Mouse (Mus musculus): ENCODE measurements at regions not wholly inside any gene's neighbourhood (a gene's known extent, or its start where the extent isn't known, plus 50 kb on each side); places are given as distances from the start of the nearest gene placed in this dataset.
A peak's percentile ranks its signal among the peaks of the same experiment; 100 is the strongest.

DNA sequence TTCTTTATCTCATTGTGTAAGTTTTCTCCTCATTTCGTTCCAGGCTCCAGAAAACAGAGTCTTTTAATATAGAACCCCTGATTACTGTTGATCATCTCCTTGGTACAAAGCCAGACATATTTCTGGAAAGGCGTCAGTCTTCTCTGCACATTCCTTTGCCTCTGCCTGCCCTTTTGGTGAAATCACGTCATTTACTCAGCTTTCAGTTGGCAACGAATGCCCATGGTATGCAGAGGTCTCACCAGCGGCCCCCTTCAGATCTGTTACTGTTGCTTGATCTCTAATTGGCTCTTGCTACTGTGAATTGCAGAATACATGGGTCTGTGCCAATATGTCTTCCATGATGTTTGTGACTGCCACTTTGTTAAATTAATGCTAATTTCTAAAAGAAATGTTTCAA is 412.0 kb upstream of the Pitx2 start:
- DNase-seq (ENCODE audit: low spot score): no peak
- Histone ChIP-seq H3K4me2 (replicated peaks; ENCODE audit: low read depth, low read length, severe bottlenecking) (no peak overlapping the region), H3K27ac (replicated peaks; ENCODE audit: low read depth, low read length) (no peak overlapping the region), H3K4me3 (replicated peaks; ENCODE audit: low read length) (no peak overlapping the region), H3K4me1 (ENCODE audit: control insufficient read depth, insufficient read depth, low read length) (no peaks in the 10 kb centered on the region), H3K9me3 (ENCODE audit: control insufficient read depth, low read length) (no peaks in the 10 kb centered on the region), H3K9ac (ENCODE audit: low read depth, low read length, severe bottlenecking) (no peak overlapping the region), H3K27me3 (ENCODE audit: control insufficient read depth, insufficient read depth, low read length) (no peaks in the 10 kb centered on the region), H3K36me3 (ENCODE audit: control insufficient read depth, insufficient read depth, low read length) (no peaks in the 10 kb centered on the region)
- no peak for TF ChIP-seq POLR2A (IDR thresholded peaks at IDR 0.05; ENCODE audit: borderline replicate concordance, extremely low read depth, insufficient read depth, insufficient read length)
- WGBS: 68% methylated on average over 5 of the region's 5 CpGs
- ATAC-seq (ENCODE audit: low FRiP score, low read depth): no peak

DNA sequence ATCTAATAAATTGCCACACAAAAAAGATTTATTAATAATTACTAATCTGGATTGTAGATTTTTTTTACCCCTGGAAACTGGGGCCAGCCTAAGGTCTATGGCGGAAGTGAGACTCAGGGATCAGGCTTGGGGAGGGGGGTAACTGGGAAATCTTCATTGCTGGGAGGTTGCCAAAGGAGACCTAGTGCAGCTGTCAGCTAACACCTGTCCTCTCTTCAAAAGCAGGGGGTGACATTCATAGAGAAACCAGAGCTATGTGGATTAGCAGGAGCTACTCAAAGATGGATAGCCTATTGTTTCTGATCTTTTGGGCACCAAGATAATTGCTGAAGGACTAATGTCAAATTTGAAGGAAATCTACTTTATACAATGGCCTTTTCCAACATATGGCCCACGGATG is 403.7 kb upstream of the Pitx2 start:
- H3K9ac ChIP-seq (ENCODE audit: low read depth, low read length, severe bottlenecking): no peak overlapping the region
- H3K4me1 ChIP-seq (ENCODE audit: control insufficient read depth, insufficient read depth, low read length): no peaks in the 10 kb centered on the region
- ATAC-seq (ENCODE audit: low FRiP score, low read depth) (0 out of 2 replicates have a peak, but pooled peaks have one; percentile 34), DNase-seq (ENCODE audit: low spot score) (peak; percentile 16)
- WGBS: 82% methylated on average over 2 of the region's 2 CpGs
- TF ChIP-seq POLR2A (IDR thresholded peaks at IDR 0.05; ENCODE audit: borderline replicate concordance, extremely low read depth, insufficient read depth, insufficient read length): no peak
- H3K9me3 ChIP-seq (ENCODE audit: control insufficient read depth, low read length): no peaks in the 10 kb centered on the region
- H3K4me3 ChIP-seq (replicated peaks; ENCODE audit: low read length): no peak overlapping the region
- H3K27ac ChIP-seq (replicated peaks; ENCODE audit: low read depth, low read length): no peak overlapping the region
- H3K4me2 ChIP-seq (replicated peaks; ENCODE audit: low read depth, low read length, severe bottlenecking): no peak overlapping the region
- no peaks in the 10 kb centered on the region for H3K36me3 ChIP-seq (ENCODE audit: control insufficient read depth, insufficient read depth, low read length)
- no peaks in the 10 kb centered on the region for H3K27me3 ChIP-seq (ENCODE audit: control insufficient read depth, insufficient read depth, low read length)

- no peak for ATAC-seq (ENCODE audit: low FRiP score, low read depth)
- no peaks in the 10 kb centered on the region for H3K9me3 ChIP-seq (ENCODE audit: control insufficient read depth, low read length)
- no peak overlapping the region for H3K9ac ChIP-seq (ENCODE audit: low read depth, low read length, severe bottlenecking)
Measured at GRCm38 (mm10) chr3:128797829-128798228, 401.8 kb upstream of the Pitx2 start.

GRCm38 (mm10) chr3:128829371-128830160 is 370.1 kb upstream of the Pitx2 start:
- no peak for DNase-seq (ENCODE audit: low spot score)
- no peak overlapping the region for H3K9ac ChIP-seq (ENCODE audit: low read depth, low read length, severe bottlenecking)
- H3K4me1 ChIP-seq (ENCODE audit: control insufficient read depth, insufficient read depth, low read length): no peaks in the 10 kb centered on the region
- no peaks in the 10 kb centered on the region for H3K9me3 ChIP-seq (ENCODE audit: control insufficient read depth, low read length)
- no peaks in the 10 kb centered on the region for H3K36me3 ChIP-seq (ENCODE audit: control insufficient read depth, insufficient read depth, low read length)
- 67% methylated on average over 12 of the region's 12 CpGs for WGBS
- no peak overlapping the region for H3K27ac ChIP-seq (replicated peaks; ENCODE audit: low read depth, low read length)
- H3K4me2 ChIP-seq (replicated peaks; ENCODE audit: low read depth, low read length, severe bottlenecking): no peak overlapping the region
- no peak; the same call in 1 of the 2 replicates for ATAC-seq (ENCODE audit: low FRiP score, low read depth)
- no peak for TF ChIP-seq POLR2A (IDR thresholded peaks at IDR 0.05; ENCODE audit: borderline replicate concordance, extremely low read depth, insufficient read depth, insufficient read length)
- no peaks in the 10 kb centered on the region for H3K27me3 ChIP-seq (ENCODE audit: control insufficient read depth, insufficient read depth, low read length)
- H3K4me3 ChIP-seq (replicated peaks; ENCODE audit: low read length): no peak overlapping the region

More at GRCm38 (mm10) chr3:128797829-128798228, 401.8 kb upstream of the Pitx2 start:
- Histone ChIP-seq H3K36me3 (ENCODE audit: control insufficient read depth, insufficient read depth, low read length) (no peaks in the 10 kb centered on the region), H3K4me3 (replicated peaks; ENCODE audit: low read length) (no peak overlapping the region), H3K27ac (replicated peaks; ENCODE audit: low read depth, low read length) (no peak overlapping the region), H3K4me1 (ENCODE audit: control insufficient read depth, insufficient read depth, low read length) (no peaks in the 10 kb centered on the region), H3K4me2 (replicated peaks; ENCODE audit: low read depth, low read length, severe bottlenecking) (no peak overlapping the region), H3K27me3 (ENCODE audit: control insufficient read depth, insufficient read depth, low read length) (no peaks in the 10 kb centered on the region)
- peak; percentile 27 for DNase-seq (ENCODE audit: low spot score)
- WGBS: 73% methylated on average over 1 of the region's 1 CpGs
- TF ChIP-seq POLR2A (IDR thresholded peaks at IDR 0.05; ENCODE audit: borderline replicate concordance, extremely low read depth, insufficient read depth, insufficient read length): no peak

- no peaks in the 10 kb centered on the region for H3K27me3 ChIP-seq (ENCODE audit: control insufficient read depth, insufficient read depth, low read length)
- TF ChIP-seq POLR2A (IDR thresholded peaks at IDR 0.05; ENCODE audit: borderline replicate concordance, extremely low read depth, insufficient read depth, insufficient read length): no peak
- WGBS: 83% methylated on average over 6 of the region's 6 CpGs
- H3K4me2 ChIP-seq (replicated peaks; ENCODE audit: low read depth, low read length, severe bottlenecking): no peak overlapping the region
- no peak overlapping the region for H3K9ac ChIP-seq (ENCODE audit: low read depth, low read length, severe bottlenecking)
- ATAC-seq (ENCODE audit: low FRiP score, low read depth) (no peak), DNase-seq (ENCODE audit: low spot score) (no peak)
- no peak overlapping the region for H3K4me3 ChIP-seq (replicated peaks; ENCODE audit: low read length)
- H3K4me1 ChIP-seq (ENCODE audit: control insufficient read depth, insufficient read depth, low read length): no peaks in the 10 kb centered on the region
- H3K9me3 ChIP-seq (ENCODE audit: control insufficient read depth, low read length): no peaks in the 10 kb centered on the region
- no peaks in the 10 kb centered on the region for H3K36me3 ChIP-seq (ENCODE audit: control insufficient read depth, insufficient read depth, low read length)
- no peak overlapping the region for H3K27ac ChIP-seq (replicated peaks; ENCODE audit: low read depth, low read length)
Measured at GRCm38 (mm10) chr3:128850327-128850977, 349.2 kb upstream of the Pitx2 start.
